Mouse (Mus musculus) CD8-positive naive resting alpha-beta T cell, adult 2 months (primary cell): ENCODE results near the gene Duxf3.
A peak's percentile ranks its signal among the peaks of the same experiment; 100 is the strongest.
"Not testable (repeated sequence)": the region's sequence is repeated elsewhere in the genome, so short reads cannot be mapped to it uniquely, and the experiment has no call there.

Experiments
- DNase-seq, 2 experiments: peaks; one replicate each; pipeline ENCODE4 v3.0.0; 2022; ENCODE audit warnings: low read depth in 2 of 2, low spot score in 2 of 2

Gene Duxf3

DNA sequence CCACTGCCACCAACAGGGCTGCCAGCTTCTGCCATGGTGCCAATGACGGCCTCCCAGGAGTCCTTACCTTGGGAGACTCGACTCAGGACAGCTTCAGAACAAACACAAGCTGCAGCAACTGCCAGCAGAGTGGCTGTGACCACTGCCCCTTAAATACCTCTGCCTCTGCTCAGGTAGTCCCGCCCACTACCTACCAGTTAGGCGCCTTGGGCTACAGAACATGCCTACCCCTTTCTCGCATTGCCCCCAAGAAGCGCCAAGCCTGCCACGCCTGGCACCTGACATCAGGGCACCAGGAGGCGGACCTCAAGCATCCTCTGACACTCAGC is at the start of gene Duxf3:
TSS of gene Duxf3 (minus strand) at position 35 of the 329 bp plus-strand sequence.
- DNase-seq: not testable (repeated sequence)

DNA sequence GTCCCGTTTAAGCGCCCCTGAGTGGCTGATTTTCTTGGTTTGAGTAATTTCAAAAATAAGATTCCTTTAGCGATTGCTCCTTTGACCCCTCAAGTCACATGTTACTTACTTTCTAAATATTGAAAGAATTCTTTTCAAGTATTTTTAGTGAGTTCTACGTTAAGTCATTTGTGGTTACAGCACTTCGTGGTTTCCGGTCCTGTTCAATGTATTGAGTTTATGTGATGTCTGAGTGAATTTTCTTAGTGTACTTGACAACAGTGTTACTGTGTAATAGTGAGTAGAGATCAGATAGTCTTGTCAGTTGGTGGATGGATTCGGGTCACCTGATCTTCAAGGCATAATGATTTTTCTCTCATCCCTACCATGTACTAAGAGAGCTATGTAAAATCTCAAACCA is 49.8 kb upstream of the Duxf3 start:
- no peak for DNase-seq

DNA sequence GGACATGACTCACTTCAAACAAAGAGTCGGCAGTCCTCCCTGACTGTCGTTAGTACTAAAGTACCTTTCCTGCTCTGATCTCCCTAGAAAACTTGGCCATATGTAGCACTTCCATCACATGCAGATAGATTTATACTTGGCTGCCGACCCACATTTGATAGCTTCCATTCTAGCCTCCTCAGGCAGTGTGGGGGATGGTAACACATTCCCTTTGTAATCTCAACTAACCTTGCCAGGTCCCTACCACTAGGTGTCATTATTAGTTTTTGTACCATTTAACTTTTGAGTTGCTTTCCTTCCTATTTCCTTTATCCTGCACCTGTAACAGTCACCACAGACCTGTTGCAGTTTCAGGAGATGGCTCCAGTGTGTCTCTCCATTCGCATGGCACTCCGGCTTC is 26.0 kb upstream of the Duxf3 start:
- no peak for DNase-seq

DNA sequence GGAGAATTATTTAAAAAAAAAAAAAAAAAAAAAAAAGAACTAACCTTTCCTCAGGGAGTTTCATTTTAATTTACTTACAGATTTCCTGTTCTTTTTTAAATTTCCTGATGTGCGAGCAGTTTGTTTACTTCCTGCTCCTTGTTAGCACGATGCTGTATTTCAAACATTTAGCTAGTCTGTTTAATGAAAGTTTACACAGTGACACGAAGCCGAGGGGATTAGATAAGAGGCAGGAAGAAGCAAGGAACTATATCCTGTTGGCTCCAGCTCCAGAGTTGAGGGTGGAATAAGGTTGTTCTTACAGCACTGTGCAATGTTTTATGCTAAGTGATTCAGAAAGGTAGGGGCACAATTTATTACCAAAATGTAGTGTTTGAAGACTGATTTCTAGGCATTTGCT is 23.5 kb upstream of the Duxf3 start:
- DNase-seq: no peak

DNA sequence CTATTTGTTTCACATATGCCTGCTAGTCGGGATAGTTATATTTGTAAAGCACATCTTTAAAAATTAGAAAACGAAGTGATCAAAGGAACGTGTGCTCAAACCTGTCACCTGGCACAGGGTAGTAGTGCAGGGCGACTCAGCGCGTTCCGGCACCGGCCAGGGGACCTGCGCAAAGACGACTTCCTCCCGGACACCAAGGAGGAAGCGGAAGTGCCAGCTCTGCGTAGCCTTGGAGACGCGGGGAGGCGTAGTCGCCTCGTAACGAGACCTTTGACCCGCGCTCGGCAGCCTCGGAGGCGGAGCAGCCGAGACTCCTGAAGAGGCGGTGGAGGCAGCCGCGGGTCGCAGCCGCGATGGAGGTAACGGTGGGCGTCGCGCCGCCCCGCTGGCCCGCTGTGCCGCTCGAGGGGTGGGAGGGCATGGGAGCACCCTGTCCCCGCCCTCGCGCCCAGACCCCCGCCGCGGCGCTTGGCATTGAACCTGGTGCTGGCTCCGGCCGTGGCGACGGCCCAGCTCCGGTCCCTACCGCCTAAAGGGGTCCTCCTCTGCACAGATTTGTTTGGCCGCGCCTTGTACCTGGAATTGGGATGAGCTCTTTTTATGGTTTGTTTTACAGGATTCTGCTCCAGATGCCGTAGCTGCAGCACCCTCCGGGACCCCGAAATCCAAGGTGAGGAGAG is 22.9 kb upstream of the Duxf3 start, which contains the start of gene Gcc2:
TSS of gene Gcc2 (plus strand) at position 285 of the 680 bp plus-strand sequence.
- DNase-seq: peak; percentile 89

DNA sequence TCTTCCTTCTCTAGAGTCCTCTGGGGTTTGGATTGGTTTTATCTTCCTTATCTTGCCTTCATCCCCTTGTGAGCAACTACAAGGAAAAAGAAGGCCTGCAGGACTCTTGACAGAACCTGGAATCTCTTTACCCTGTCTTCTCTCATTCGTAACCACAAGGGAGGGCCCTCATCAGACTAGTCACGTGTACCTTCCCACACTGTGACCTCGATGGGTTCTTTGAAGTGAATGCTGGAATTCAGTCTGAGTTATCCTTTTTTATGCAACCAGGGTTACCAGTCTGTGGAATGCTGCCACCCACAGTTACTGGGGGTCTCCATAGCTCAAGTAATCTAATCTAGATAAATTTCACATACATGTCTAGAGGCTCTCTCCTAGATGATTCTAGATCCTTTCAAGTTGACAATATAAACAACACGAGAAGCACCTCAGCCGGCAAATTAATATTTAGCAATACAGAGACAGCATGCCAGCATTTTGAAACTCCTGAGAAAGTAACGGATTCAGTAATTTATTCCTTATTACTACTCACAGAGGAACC is 22.2 kb upstream of the Duxf3 start:
- no peak for DNase-seq

DNA sequence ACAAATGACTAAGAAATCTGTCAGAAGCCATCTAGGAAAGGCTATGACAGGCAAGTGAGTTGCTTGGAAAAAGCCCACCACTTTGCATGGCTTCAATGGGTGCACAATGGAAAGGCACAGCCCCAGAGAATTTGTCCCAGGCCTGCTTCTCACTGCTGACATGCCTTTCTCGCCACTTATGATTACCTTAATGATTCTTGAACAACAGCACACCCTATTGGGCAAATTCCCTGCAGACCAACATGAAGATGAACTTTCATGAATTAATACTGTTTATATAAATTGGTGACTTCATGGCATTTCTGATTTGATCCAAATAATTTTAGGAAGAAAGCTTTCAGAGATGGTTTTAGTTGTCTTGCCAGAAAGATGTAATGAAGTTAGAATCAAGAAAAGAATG is 17.1 kb upstream of the Duxf3 start:
- no peak for DNase-seq

DNA sequence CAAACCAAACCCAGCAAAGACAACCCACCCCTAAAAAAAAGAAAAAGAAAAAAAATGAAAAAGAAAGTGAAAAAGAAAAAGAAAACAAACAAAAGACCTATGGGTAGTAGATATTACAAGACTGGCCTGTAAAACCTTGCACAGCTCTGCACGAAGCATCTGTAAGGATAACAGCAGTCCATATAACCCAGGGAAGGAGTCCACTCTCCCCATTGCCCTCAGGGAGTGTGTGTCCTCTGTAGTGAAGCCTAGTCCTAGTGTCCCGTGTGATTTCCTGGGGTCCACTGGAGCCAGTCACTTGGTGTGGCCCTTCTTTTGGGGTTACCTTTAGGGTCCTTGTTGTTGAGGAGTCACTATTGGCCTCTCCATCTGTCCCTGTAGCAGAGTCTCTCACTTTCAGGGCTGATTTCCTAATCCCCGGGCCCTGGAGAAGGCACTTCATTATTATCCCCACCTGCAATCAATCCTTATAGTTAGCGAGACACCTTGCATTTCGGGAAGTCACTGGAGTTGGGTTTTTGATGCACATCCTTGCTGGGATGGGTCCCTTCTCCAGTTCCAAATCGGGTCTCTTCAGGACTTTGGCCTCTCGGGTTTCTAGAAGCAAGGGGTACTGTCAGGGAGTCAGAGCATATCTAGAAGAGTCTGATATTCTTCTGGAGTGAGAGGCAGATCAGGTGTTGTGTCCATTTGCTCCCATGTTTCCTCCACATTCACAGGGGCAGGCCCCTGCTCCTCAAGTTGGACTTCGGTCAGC is 6.7 kb upstream of the Duxf3 start:
- peak in 1 of 2 experiments; percentile 64 for DNase-seq

DNA sequence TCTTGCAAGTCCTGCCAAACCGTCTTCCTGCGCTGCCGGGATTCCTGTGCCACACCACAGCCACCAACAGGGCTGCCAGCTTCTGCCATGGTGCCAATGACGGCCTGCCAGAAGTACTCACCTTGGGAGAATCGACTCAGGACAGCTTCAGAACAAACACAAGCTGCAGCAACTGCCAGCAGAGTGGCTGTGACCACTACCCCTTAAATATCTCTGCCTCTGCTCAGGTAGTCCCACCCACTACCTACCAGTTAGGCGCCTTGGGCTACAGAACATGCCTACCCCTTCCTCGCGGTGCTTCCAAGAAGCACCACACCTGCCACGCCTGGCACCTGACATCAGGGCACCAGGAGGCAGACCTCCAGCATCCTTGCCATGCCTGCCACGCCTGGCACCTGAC is 4.1 kb upstream of the Duxf3 start, which contains the start of gene Gm4981:
TSS of gene Gm4981 (minus strand) at position 89 of the 400 bp plus-strand sequence.
- DNase-seq: no peak

DNA sequence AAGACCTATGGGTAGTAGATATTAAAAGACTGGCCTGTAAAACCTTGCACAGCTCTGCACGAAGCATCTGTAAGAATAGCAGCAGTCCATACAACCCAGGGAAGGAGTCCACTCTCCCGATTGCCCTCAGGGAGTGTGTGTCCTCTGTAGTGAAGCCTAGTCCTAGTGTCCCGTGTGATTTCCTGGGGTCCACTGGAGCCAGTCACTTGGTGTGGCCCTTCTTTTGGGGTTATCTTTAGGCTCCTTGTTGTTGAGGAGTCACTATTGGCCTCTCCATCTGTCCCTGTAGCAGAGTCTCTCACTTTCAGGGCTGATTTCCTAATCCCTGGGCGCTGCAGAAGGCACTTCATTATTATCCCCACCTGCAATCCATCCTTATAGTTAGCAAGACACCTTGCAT is 2.5 kb upstream of the Duxf3 start:
- DNase-seq: not testable (repeated sequence)

DNA sequence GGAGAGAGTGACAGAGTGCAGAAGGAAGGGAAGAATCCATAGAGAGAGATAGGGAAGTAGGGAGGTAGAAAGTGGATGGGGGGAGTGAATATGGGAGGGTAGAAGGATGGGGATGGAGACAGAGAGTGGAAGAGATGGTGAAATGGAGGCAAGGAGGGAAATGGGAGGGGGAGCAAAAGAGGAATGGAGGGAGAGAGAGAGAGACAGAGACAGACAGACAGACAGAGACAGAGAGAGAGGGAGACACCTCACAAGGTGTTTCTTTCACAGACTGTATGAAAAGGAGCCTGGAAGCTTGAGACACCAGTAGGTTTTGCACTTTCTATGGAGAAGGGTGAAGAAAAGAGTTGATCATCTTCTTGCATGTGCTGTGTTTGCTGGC is 1.3 kb upstream of the Duxf3 start:
- not testable (repeated sequence) for DNase-seq

DNA sequence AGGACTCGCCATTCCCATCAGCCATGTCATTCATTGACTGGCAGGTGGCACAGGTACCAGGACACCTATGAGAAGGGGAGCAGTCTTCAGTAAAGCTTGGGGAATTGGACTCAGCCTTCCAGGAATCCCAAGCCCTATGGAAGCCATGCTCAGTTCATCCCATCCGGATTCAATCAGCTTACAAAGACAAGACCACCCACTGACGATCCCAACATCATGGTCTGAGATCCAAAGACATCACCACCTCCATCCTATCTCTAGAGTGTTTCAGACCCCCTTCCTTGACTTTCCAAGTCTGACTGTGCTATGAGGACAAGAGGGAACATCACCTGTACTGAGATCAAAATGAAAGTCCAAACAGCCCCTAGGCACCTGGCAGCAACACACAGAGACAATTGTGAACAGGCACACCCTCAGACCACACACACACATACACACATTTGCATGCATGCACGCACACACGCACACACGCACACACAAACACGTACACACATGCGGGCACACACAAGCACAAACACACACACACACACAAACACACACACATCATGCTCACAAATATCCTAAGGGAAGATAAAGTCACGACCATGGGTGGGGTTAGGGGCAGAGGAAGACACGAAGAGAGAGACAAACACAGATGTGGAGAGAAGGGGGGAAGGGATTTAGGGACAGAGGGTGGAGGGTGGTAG is 722 bp upstream of the Duxf3 start:
- not testable (repeated sequence) for DNase-seq

DNA sequence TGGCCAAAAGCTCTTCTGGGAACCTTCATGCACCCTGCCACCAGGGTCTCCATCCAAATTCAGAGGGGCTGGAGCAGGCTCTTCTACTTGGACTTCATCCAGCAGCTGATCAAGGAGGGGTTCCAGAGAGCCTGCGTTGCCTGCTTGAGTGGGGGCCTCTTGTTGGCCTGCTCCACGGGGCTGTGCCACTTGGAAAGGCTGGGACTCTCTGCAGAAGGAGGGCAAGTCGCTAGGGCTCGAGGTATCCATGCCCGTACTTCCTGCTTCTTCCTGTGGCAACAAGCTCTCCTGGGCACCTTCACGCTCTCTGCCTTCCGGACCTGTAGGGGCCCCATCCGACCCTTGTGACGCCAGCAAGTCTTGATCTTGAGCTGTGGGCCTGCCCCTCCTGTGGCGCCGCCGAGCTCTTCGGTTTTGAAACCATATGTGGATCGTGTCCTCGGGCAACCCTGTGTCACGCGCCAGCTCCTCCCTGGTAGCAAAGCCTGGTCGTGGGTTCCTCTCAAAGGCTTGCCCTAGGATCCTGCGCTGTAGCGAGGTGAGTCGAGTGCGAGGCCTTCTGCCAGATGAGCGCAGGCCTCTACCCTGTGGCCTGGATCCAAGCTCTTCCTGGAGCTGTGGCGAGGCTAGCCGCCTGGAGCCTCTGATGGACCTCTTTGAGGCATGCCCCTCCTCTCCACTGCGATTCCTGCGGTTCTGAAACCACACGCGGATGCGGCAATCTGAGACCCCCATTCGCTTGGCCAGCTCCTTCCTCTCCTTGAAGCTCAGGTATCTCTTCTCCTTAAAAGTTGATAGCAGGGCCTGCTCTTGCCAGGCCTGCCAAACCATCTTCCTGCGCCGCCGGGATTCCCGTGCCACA is 465 bp downstream of the Duxf3 start:
- DNase-seq: peak; percentile 62 to 78

DNA sequence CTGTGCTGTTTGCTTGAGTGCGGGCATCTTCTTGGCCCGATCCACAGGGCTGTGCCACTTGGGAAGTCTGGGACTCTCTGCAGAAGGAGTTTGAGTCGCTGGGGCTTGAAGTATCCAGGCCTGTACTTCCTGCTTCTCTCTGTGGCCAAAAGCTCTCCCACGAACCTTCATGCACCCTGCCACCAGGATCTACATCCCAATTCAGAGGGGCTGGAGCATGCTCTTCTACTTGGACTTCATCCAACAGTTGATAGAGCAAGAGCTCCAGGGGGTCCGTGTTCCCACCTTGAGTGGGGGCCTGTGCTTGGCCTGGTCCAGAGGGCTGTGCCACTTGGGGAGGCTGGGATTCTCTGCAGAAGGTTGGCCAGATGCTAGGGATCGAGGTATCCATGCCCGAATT is 1.4 kb downstream of the Duxf3 start:
- DNase-seq: not testable (repeated sequence)

DNA sequence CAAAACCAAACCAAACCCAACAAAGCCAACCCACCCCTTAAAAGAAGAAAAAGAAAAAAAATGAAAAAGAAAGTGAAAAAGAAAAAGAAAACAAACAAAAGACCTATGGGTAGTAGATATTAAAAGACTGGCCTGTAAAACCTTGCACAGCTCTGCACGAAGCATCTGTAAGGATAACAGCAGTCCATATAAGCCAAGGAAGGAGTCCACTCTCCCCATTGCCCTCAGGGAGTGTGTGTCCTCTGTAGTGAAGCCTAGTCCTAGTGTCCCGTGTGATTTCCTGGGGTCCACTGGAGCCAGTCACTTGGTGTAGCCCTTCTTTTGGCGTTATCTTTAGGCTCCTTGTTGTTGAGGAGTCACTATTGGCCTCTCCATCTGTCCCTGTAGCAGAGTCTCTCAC is 2.5 kb downstream of the Duxf3 start:
- DNase-seq: not testable (repeated sequence)

DNA sequence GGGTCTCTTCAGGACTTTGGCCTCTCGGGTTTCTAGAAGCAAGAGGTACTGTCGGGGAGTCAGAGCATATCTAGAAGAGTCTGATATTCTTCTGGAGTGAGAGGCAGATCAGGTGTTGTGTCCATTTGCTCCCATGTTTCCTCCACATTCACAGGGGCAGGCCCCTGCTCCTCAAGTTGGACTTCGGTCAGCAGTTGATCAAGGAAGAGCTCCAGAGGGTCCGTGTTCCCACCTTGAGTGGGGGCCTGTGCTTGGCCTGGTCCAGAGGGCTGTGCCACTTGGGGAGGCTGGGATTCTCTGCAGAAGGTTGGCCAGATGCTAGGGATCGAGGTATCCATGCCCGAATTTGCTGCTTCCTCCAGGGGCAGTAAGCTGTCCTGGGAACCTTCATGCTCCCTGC is 4.7 kb downstream of the Duxf3 start:
- not testable (repeated sequence) for DNase-seq

DNA sequence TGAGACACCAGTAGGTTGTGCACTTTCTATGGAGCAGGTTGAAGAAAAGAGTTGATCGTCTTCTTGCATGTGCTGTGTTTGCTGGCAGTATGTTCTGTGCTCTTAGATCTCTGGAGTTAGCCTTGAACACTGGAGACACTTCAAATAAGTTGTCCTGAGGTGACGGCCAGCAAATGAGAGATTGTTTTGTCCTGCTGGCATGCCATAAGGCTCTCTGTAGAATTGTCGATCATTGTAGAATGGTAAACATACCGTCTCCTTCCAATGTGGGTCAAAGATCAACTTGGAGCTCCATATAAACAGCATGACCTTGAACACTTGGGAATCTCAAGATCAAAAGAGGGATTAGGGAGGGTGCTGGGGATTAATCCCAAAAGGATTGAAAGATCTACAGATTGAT is 6.1 kb downstream of the Duxf3 start:
- not testable (repeated sequence) for DNase-seq

DNA sequence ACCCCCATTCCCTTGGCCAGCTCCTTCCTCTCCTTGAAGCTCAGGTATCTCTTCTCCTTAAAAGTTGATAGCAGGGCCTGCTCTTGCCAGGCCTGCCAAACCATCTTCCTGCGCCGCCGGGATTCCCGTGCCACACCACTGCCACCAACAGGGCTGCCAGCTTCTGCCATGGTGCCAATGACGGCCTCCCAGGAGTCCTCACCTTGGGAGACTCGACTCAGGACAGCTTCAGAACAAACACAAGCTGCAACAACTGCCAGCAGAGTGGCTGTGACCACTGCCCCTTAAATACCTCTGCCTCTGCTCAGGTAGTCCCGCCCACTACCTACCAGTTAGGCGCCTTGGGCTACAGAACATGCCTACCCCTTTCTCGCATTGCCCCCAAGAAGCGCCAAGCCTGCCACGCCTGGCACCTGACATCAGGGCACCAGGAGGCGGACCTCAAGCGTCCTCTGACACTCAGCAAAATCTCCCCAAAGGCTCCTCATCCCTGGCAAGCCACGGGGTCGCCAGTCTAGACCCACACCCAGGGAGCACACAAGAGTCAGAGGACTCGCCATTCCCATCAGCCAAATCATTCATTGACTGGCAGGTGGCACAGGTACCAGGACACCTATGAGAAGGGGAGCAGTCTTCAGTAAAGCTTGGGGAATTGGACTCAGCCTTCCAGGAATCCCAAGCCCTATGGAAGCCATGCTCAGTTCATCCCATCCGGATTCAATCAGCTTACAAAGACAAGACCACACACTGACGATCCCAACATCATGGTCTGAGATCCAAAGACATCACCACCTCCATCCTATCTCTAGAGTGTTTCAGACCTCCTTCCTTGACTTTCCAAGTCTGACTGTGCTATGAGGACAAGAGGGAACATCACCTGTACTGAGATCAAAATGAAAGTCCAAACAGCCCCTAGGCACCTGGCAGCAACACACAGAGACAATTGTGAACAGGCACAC is 7.4 kb downstream of the Duxf3 start, which contains the start of gene AW822073:
TSS of gene AW822073 (minus strand) at position 104 of the 959 bp plus-strand sequence.
- DNase-seq: not testable (repeated sequence)

DNA sequence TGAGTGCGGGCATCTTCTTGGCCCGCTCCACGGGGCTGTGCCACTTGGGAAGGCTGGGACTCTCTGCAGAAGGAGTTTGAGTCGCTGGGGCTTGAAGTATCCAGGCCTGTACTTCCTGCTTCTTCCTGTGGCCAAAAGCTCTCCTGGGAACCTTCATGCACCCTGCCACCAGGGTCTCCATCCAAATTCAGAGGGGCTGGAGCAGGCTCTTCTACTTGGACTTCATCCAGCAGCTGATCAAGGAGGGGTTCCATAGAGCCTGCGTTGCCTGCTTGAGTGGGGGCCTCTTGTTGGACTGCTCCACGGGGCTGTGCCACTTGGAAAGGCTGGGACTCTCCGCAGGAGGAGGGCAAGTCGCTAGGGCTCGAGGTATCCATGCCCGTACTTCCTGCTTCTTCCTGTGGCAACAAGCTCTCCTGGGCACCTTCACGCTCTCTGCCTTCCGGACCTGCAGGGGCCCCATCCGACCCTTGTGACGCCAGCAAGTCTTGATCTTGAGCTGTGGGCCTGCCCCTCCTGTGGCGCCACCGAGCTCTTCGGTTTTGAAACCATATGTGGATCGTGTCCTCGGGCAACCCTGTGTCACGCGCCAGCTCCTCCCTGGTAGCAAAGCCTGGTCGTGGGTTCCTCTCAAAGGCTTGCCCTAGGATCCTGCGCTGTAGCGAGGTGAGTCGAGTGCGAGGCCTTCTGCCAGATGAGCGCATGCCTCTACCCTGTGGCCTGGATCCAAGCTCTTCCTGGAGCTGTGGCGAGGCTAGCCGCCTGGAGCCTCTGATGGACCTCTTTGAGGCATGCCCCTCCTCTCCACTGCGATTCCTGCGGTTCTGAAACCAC is 8.3 kb downstream of the Duxf3 start:
- peak in 1 of 2 experiments; percentile 68 for DNase-seq
